ENCODE assay signal across 26 mouse cellular contexts in genomic region chrX:52449177-52449576, GRCm38 (mm10).
"Had no signal": no experiment of that assay in that cellular context is flagged by ENCODE, and none has a peak within 500 bp of the region (broad histone marks: within the 10 kb centered on the region; RNA-seq: fewer than 3 reads in every experiment).

No protein-coding gene starts in this region.

- H3K4me3 ChIP-seq: gastrocnemius, adult 2 months; heart, adult 2 months; heart, embryonic 12.5 days; hindbrain, embryonic 10.5 days; hindbrain, embryonic 12.5 days; intestine, embryonic 15.5 days; limb, embryonic 13.5 days; limb, embryonic 15.5 days; liver, embryonic 12.5 days had no signal

- H3K4me2 ChIP-seq: heart, embryonic 12.5 days; hindbrain, embryonic 12.5 days; hindbrain, embryonic 14.5 days; intestine, embryonic 15.5 days; limb, embryonic 13.5 days; limb, embryonic 15.5 days; liver, embryonic 12.5 days had no signal

- H3K9ac ChIP-seq: heart, embryonic 12.5 days; hindbrain, embryonic 12.5 days; hindbrain, embryonic 14.5 days; intestine, embryonic 15.5 days; limb, embryonic 13.5 days; limb, embryonic 15.5 days; liver, embryonic 12.5 days; liver, embryonic 14.5 days had no signal

- H3K27ac ChIP-seq: gastrocnemius, adult 2 months; heart, adult 2 months; hindbrain, embryonic 10.5 days; hindbrain, embryonic 12.5 days; hindbrain, embryonic 14.5 days; intestine, embryonic 15.5 days; limb, embryonic 13.5 days; limb, embryonic 15.5 days; liver, embryonic 12.5 days; liver, embryonic 14.5 days had no signal

- ATAC-seq: hindbrain, embryonic 16.5 days; inflammation-experienced regulatory T-cells, adult 6 months; intestine, embryonic 15.5 days; intestine, postnatal 0 days; liver, embryonic 12.5 days had no signal

- DNase-seq: gastrocnemius, adult 2 months; gastrocnemius, postnatal 10 days; gastrocnemius, postnatal 25 days; heart, adult 11 months; heart, adult 2 months; heart, postnatal 10 days; heart, postnatal 4 days; kidney, adult 18-20 months; kidney, adult 8-10 months; kidney, postnatal 10 days; kidney, postnatal 36 days; layer of hippocampus, adult 9-11 months; layer of hippocampus, postnatal 36 days; left cerebral cortex, postnatal 4 days had no signal

- H3K27me3 ChIP-seq: heart, embryonic 12.5 days; hindbrain, embryonic 12.5 days; intestine, embryonic 15.5 days; limb, embryonic 13.5 days; liver, embryonic 12.5 days had no signal

- H3K9me3 ChIP-seq: heart, embryonic 12.5 days; hindbrain, embryonic 10.5 days; hindbrain, embryonic 12.5 days; intestine, embryonic 15.5 days; limb, embryonic 13.5 days; limb, embryonic 15.5 days; liver, embryonic 12.5 days had no signal

- H3K36me3 ChIP-seq: heart, embryonic 12.5 days; hindbrain, embryonic 10.5 days; hindbrain, embryonic 12.5 days; intestine, embryonic 15.5 days; limb, embryonic 13.5 days; limb, embryonic 15.5 days; liver, embryonic 12.5 days had no signal

- H3K4me1 ChIP-seq: hindbrain, embryonic 12.5 days; intestine, embryonic 15.5 days; liver, embryonic 12.5 days had no signal
